Mouse (Mus musculus) ES-Bruce4 (cell line): ENCODE measurements around the gene Rpsa.
A peak's percentile ranks its signal among the peaks of the same experiment; 100 is the strongest.

ENCODE experiments used
- CTCF ChIP-seq: IDR thresholded peaks from one replicate; pipeline ENCODE4 v1.8.1; 2011; ENCODE audit warnings: low read depth, low read length
- POLR2A ChIP-seq: IDR thresholded peaks from one replicate; pipeline ENCODE4 v1.8.1; 2011; ENCODE audit warnings: low read length; ENCODE audit not compliant: insufficient read depth

GRCm38 (mm10) chr9:120110211-120111018 is 17.1 kb upstream of the Rpsa start, which contains the start of gene Slc25a38:
- TF ChIP-seq CTCF = peak; percentile 73
- peak; percentile 36 for TF ChIP-seq POLR2A
